Mouse (Mus musculus): Measurements from ENCODE around the gene Adgre1.

Gene Adgre1

DNA sequence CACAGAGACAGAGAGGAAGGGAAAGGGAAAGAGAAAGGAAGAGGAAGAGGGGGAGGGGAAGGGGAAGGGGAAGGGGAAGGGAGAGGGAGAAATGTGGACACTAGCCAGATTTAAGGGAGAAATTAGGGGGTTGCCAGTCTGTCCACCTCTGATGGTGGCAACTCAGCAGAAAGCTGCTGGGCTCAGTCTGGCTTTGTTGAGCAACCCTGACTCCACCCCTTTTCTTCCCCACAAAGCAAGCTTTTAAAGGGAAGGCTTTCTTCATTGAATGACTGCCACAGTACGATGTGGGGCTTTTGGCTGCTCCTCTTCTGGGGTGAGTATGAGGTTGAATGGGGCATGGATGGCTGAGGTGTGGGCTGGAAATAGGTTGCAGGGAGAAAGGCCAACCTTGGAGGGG, at the start of gene Adgre1:
Gene Adgre1, plus strand, starts transcription at position 251 of the 400 bp plus-strand sequence.
- in situ Hi-C loops (cut with MboI; ENCODE audit: low sequenced_read_pairs): no loop called here

DNA sequence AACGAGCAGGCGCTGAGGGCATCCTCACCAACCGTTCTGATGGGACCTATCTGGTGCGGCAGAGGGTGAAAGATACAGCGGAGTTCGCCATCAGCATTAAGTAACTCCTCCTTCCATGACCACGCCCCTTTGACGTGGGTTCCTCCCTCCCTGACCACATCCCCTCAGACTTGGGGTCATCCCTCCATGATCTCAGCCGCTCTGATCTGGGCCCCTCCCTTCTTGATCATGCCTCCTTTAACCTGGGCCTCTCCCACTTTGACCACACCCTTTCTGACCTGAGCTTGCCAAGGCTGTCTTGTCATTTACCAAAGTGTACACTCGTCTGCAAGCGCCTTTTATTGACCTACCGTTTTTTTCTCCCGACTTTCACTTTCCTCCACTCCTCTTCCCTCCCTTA, 46.7 kb upstream of the Adgre1 start:
- in situ Hi-C loops (cut with MboI; ENCODE audit: low sequenced_read_pairs): no loop called here

DNA sequence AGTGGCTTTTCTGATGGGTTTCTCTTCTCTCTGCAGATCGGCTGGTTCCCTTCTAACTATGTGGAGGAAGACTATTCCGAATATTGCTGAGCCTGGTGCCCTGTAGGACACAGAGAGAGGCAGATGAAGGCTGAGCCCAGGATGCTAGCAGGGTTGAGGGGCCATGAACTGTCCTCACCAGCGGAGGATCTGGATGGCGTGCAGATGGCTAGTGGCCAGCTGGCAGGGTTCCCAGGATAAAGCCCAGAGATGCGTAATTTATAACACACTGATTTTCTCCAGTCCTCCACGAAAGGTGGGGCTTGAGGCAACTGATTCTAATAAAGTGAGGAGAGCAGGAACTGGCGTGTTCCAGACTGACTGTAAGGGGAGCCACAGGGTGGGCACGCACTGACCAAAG, 30.9 kb upstream of the Adgre1 start:
- in situ Hi-C loops (cut with MboI; ENCODE audit: low sequenced_read_pairs): no loop called here

DNA sequence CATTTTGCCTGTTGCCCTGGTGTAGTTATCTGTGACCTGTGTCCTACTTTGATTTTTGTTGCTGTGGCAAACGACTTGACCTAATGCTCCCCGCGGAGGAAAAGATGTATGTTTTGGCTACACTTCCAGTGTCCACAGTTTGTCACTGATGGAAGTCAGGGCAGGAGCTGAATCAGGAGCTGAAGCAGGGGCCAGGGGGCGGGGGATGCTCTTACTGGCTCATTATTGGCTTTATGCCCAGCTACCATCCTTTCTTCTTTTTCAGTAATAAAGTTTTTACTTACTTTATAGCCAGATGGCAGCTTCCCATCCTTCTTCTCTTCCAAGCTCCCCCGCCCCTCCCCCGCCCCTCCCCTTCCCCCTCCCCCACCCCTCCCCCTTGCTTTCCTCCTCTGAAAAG, 29.5 kb upstream of the Adgre1 start:
- in situ Hi-C loops (cut with MboI; ENCODE audit: low sequenced_read_pairs): no loop called here

DNA sequence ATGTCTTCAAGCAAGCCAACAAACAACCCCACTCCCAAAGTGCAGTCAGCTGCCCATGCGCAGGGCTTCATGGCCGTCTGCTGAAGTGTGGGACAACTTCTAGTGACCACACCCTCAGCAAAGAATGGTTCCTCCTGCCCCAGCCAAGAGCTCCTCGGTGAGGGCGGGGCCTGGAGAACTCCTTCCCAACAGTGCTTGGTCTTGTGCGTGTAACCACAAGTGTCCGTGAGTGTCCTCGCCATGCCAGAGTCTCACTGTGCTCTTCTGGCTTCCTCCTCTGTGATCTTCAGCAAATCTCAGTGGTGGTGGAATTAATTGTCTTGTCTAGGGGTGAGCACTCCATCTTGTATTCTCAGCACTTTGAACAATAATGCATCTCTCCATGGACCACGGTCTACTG, 27.5 kb upstream of the Adgre1 start:
- in situ Hi-C loops (cut with MboI; ENCODE audit: low sequenced_read_pairs): loop anchor here (10.0 kb wide), 2 partner anchors 86 to 236 kb away; partner anchors contain the start of genes Gpr108 and Trip10

DNA sequence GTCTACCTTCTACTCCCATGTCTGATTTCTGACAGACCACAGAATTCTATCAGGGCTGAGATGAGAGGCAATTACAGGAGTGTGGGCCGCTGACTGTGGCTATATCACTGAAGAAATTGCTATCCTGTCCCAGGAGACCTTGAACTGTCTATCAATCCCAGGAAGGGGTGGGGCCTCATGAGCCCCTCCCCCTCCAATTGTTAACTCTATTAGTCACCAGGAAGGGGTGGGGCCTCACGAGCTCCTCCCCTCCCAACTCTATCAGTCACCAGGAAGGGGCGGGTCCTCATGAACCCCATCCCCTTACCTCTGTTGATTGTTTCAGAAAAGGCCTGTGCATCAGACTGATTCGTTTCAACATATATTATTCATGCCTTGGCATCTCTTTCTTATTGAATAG, 26.2 kb upstream of the Adgre1 start:
- in situ Hi-C loops (cut with MboI; ENCODE audit: low sequenced_read_pairs): loop anchor here (10.0 kb wide), 2 partner anchors 87 to 237 kb away; partner anchors contain the start of genes Gpr108 and Trip10

DNA sequence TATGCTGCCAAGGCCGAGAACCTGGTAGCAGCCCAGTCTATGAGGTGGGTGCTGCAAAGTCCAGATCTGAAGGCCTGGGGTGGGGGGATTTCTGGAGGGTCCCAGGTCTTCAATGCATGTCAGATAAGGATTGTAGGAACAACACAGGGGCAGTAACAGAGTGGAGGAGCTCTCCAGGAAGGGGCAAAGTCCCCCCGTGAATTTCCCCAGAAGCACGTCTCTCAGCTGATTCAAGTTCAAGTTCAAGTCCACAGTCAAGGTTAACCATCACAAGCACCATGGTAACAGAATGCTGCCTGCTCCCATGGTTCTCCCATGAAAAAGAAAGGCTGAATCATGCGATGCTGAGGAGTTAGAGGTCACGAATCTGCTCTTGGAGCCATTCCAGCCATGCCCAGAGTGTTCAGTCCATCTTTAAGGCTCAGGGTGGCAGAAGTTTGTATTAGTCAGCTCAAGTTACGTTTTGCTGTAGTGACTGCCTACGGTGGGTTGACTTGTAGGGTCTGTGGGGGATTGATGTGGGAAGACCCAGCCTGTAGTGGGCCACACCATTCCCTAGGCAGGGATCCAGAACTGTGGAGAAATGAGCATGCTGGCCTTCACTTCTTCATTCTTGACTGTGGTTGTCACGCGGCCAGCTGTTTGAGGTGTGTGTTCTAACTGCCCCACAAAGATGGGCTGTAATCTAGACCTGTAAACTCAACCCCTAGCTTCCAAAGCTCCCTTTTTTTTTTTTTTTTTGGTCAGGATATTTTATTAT, 24.3 kb upstream of the Adgre1 start:
- in situ Hi-C loops (cut with MboI; ENCODE audit: low sequenced_read_pairs): loop anchor here (10.0 kb wide), 2 partner anchors 89 to 239 kb away; partner anchors contain the start of genes Gpr108 and Trip10

DNA sequence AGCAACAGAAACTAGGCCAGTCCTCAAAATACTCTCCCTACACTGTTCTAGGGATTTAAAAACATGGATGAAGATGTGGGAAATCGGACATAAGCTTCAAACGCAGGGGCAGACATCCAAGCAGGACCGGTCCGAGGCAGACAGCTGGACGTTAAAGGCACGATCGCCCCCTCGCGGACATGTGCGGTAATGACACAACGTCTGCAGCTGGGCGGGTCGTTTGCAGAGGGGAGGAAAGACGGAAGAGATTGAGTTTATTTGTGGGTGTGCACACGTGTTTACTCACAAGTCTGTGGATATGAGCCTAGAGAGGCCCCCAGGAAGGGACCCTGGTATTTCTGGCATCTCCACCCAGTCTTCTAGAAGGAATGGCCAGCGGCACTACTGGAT, 23.7 kb upstream of the Adgre1 start:
- in situ Hi-C loops (cut with MboI; ENCODE audit: low sequenced_read_pairs): loop anchor here (10.0 kb wide), 2 partner anchors 90 to 240 kb away; partner anchors contain the start of genes Gpr108 and Trip10

DNA sequence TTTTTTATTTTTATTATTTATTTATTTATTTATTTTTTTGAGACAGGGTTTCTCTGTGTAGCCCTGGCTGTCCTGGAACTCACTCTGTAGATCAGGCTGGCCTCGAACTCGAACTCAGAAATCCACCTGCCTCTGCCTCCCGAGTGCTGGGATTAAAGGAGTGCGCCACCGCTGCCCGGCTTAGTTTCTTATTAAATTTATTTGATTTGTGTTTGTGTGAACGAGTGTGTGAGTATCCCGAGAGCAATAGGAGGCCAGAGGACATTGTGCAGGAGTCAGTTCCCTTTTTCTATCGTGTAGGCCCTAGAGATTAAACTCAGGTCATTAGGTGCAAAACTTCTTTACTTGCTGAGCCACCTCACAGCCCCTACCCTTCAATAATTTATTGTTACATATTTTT, 23.3 kb upstream of the Adgre1 start:
- in situ Hi-C loops (cut with MboI; ENCODE audit: low sequenced_read_pairs): loop anchor here (10.0 kb wide), 2 partner anchors 90 to 240 kb away; partner anchors contain the start of genes Gpr108 and Trip10

DNA sequence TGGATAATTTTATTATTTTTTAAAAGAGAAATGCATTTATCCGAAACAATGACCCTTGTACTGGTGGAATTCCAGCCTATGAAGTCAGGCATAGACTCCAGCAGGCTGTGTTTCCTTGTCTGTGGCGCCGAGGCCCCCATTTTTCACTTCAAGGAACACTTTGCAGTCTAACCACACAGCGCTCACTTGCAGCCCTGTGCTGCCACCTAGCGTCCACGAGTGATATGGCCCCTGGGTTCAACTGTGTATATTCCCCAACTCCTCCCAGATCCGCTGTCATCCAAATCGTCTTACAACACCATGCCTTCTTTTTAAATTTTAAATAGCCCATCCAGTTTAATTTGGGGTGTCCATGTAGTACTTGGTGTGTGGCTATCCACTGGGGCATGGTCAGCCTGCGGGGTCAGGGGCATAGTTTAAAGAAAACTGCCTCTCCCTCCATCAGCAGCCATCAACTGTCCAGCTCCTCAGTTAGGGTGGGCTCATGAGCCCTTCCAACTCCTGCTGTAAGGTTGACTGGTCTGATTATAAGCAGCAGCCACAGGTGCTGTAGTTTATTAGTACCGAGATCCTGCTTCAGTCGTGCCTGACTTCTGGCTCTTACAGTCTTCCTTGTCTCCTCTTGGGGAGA, 22.7 kb upstream of the Adgre1 start:
- in situ Hi-C loops (cut with MboI; ENCODE audit: low sequenced_read_pairs): loop anchor here (10.0 kb wide), 2 partner anchors 91 to 241 kb away; partner anchors contain the start of genes Gpr108 and Trip10

DNA sequence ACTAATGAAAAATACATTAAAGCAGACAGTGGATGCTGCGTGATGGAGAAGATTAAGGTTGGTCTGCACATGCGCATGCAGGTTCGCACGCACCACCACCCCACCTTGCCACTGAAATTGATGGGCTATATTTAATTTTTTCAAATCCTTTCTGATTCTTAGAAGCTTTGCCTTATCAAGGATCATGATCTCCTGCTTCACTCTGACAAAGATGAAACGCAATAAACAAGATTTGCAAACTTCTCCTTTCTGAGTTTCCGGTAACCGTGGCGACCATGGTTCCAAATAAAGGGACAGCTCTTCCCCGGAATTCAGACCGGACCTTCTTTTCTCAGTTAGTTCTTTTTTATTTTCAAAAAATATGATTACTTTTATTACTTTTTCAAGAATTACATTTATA, 20.5 kb upstream of the Adgre1 start:
- in situ Hi-C loops (cut with MboI; ENCODE audit: low sequenced_read_pairs): loop anchor here (10.0 kb wide), 2 partner anchors 93 to 243 kb away; partner anchors contain the start of genes Gpr108 and Trip10

DNA sequence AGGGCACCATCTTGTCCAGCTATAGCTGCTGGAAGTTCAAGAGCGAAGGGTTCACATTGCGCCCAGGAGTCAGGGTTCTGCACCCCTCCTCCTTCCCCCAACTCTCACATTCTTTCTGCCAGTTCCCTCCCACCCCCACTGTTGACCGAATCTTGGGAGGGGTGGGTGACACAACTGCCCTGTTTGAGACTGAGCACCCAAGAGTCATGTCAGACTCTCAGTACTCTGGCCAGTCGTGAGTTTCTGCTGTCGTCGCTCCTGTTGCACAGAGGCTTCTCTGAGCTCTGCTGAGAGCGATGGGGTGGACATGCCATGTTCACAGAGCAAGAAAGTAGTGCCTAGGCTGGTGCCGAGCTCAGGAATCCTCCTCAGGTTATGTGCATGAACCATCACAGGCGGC, 19.2 kb upstream of the Adgre1 start:
- in situ Hi-C loops (cut with MboI; ENCODE audit: low sequenced_read_pairs): loop anchor here (10.0 kb wide), 2 partner anchors 94 to 244 kb away; partner anchors contain the start of genes Gpr108 and Trip10

DNA sequence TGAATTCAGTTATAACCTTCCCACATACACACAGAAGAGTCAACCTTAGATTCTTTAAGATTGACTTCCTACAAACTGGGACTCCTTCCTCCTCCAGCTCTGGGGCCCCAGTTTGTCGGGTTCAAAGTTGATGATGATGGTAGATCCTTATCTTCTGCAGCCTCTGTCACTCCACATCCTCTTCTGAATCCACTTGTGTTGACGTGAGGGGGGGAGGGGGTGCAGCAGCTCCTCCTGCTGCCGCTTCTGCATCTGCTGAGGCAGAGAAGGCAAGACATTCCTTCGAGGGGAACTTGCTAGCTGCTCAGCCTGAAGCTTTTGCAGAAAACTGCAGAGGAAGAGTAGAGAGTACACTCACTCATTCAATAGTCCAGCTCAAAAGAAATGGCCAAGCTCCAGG, 16.9 kb upstream of the Adgre1 start:
- in situ Hi-C loops (cut with MboI; ENCODE audit: low sequenced_read_pairs): no loop called here

DNA sequence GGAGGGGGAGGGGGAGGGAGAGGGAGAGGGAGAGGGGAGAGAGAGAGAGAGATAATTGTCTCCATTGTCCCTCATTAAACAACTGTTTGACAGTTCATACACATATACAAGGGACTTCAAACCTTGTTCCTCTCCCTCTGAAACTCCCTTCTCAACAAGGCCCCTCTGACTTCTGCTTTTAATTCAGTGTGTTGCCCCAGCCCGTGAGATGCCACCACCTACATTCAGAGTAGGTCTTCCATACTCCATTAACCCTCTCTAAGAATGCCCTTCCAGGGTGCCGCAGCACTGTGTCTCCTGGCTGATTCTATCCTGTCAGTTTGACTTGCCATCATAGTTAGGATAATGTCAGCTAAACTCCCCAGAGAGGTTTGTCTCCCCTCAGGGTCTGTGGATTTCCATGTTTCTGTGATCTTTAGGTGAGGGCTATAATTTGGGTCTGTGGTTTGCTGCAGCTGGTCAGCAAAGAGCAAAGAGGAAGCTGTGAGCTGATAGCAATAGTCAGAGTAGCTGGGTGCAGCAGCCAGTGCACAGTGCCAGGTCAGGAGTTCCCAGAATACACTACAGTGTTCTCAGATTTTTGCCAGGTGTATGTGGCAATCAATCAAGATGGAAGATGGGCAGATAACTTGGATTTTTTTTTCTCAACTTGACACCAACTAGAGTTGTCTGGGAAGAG, 14.3 kb upstream of the Adgre1 start:
- in situ Hi-C loops (cut with MboI; ENCODE audit: low sequenced_read_pairs): no loop called here

DNA sequence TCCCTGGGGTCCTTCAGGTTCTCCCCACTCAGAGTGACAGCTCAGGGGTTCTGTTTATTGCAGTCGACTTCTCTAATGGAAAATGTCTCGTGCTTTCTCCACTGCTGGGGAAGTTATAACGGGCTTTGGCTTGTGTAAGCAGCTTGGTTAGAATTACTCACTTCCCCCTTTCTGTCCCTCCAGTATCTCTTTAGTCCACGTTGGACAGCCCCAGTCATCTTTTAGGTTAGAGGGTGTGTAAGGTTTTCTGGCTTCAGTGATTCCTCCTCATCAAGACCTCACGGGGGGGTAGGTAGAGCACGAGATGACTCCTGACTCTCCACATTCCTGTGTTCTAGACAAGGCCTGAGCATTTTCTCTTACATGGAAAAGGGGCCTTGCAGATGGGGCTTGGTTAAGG, 11.5 kb upstream of the Adgre1 start:
- in situ Hi-C loops (cut with MboI; ENCODE audit: low sequenced_read_pairs): no loop called here

DNA sequence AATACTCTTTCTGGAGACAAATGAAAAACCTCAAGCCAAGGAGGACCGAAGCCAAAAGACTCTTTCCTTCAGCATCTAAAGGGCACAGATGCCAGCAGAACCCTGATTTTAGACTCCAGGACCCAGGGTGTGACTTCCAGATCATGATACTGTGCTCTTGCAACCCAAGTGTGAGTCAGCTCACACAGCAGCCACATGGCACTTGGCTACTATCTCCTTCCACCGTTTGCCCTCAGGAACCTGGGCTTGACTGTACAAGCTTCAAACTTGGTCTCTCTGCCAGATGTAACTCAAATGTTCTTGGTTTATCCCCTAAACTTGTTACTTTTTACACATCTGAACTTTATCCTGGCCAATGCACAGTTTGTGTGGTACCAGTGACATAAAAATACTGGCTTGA, 10.7 kb upstream of the Adgre1 start:
- in situ Hi-C loops (cut with MboI; ENCODE audit: low sequenced_read_pairs): no loop called here

DNA sequence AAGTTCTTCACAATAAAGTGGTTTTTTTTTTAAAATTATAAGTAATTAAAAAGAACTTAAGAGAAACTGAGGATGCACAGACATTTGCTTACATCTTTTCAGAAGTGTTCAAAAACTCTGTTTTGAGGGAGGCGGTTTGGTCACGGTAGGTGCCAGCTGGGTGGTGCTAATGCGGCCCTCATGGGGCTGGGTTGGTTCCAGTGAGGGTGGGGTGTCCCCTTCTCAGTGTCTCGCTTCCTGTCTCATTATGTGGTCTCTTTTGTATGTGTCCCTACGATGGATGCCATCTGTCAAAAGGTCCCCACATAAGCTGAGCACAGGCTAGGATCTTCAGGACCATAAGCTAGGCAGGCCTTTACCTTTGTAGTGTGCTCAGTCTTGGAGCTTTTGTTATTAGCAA, 9.4 kb upstream of the Adgre1 start:
- in situ Hi-C loops (cut with MboI; ENCODE audit: low sequenced_read_pairs): no loop called here

DNA sequence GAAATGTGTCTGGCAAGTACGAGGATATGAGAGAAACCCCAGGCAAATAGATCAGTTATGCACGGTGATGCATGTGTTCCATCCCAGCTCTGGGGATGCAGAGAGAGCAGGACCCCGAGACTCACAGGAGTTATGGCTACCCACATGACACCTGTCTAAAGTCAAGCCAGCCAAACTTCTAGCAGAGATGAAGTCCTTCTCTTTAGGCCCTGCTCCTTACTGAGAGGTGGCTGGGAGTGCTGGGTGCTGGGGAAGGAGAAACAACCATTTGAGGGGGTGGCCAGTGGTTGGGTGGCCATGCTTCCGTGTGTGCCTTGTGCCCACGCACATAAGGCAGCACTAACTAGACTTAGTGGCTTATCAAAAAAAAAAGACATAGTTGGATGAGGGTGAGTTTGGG, 8.3 kb upstream of the Adgre1 start:
- in situ Hi-C loops (cut with MboI; ENCODE audit: low sequenced_read_pairs): no loop called here

DNA sequence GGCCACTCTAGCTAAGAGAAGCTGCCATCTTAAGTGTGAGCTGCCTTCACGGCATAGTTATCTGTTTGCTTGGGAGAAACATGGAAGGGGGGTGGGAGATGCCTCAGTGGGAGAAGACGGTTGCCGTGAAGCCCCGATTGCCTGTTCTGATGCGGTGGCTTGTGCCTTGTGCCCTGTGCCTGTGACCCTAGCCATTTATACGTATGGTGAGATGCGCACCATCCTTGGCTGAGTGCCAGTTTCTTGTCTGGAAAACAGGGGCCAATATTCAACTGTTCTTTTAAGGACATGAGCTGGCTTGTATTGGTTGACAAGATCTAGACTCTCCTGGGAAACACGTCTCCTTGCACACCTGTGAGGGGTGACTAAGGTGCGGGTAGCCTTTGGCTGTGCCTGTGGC, 7.4 kb upstream of the Adgre1 start:
- in situ Hi-C loops (cut with MboI; ENCODE audit: low sequenced_read_pairs): no loop called here

DNA sequence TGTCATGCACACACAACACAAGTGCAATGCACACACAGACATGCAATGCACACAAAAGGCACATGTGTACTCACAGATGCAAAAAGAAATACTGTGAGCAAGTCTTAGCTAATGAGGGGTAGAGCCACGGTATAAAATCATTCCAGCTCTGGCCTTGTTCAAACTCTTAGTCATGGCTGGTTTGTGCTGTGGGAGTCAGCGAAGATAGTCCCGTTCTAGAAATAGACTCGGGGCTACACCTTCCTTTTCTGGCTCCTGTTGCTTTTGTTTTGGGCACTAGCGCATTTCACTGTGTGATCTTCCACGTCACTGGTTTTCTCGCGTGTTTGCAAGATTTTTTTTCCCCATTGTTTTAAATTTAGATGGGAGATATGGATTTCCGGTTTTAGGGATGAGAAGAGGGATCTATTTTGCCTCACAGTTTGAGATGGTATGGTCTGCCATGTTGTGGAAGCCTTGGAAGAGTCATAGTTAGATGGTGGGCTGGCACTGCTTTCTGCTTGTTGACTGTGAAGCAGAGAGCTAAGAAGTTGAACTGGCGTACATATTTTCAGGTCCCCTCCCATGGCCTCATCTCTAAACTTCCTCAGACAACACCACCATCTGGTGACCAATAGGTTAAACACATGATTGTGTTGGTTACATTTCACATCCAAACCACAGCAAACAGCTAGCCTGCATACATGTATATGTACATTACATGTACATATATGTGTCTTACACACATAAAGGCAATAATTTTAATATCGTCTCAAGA, 1.2 kb downstream of the Adgre1 start:
- in situ Hi-C loops (cut with MboI; ENCODE audit: low sequenced_read_pairs): no loop called here

Measured in CH12F3 (cell line).